Mouse (Mus musculus): ENCODE measurements around the gene Mindy4.

Mindy4 gene

DNA sequence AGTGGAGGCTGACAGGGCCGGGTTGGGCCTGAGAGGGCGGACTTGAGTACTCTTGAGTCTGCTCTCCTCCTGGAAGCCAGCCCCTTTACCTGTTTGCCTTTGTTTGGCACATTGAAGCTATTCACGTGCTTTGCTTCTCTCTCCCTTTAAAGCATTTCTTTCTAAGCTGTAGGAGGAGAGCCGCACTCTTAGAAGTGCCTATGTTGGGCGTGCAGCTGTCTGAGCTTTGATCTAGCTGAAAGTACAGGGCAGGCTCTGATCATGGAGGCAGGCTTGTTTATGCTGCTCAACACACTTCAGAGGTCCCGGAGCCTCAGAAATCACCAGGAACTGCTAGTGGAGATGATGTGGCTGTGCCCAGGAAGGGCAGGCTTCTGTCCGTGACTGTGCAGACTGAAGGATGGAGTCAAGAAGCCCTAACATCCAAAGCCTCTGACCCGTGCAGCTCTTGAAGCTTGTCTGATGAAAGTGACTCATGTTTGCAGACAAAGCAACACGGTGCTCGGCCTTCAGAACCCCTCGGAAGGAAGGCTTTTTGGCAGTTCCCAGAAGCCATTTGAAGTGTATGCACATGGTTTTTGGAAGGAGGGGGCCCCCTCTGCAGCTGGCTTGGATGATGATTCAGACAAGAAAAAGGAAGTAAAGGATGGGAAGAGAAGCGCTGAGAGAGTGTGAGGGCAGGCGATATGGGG, 53.5 kb downstream of the Mindy4 start:
- no peak for DNase-seq (ENCODE audit: low spot score in 2 of 2)

DNA sequence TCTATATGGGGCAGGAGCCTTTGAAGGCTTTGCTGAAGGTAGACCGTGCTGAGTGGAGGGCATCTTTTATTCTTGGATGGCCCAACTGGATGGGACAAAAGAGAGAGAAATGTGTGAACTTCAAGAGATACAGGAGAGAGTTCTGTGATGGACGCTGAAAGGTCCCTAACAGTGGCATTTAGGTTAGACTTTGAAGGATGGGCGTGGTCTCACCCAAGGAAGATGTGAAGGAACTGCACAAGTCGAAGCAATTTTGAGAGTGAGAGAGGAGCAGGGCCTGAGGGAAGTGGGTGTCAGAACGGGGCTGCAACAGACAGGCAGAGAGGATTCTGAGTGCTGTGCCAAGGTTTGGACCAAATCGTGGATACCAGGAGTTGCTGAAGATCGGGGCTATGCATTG, 54.1 kb downstream of the Mindy4 start:
- no peak for DNase-seq (ENCODE audit: low spot score in 2 of 2)

- no peak for DNase-seq (ENCODE audit: low spot score in 2 of 2)
These were observed 55.5 kb downstream of the Mindy4 start for GRCm38 (mm10) chr6:55258428-55259325.

- no peak for DNase-seq (ENCODE audit: low spot score in 2 of 2)
These were observed 59.0 kb downstream of the Mindy4 start for GRCm38 (mm10) chr6:55262161-55262560.

DNA sequence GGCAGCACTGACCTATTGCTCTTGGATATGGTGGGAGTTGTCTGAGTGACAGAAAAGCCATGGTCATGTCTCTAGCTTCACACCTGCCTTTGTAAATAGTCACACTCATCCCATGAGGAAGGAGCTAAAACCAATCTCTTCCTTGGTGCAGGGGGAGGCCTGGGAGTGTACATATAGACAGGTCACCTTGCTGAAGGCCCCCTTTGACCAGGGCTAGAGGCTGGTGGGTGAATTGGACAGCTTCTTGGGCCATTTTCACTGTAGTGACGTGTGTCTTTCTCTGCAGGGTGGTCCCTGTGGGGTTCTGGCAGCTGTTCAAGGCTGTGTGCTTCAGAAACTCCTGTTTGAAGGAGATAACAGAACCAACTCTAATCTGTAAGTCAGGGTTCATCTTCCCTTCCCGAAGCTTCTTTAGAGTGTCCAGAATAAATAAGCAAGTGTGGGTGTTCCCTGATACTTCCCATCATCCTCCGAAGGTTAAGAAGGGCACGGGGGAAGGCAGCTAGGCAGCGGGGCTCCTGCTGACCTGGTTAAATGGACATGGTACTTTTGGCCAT, 60.4 kb downstream of the Mindy4 start:
- no peak for DNase-seq (ENCODE audit: low spot score in 2 of 2)

GRCm38 (mm10) chr6:55264741-55265366, 61.7 kb downstream of the Mindy4 start:
- DNase-seq (ENCODE audit: low spot score in 2 of 2): no peak

GRCm38 (mm10) chr6:55272952-55273351, 69.8 kb downstream of the Mindy4 start:
- peak in 1 of 2 experiments; percentile 24 for DNase-seq (ENCODE audit: low spot score in 2 of 2)

DNA sequence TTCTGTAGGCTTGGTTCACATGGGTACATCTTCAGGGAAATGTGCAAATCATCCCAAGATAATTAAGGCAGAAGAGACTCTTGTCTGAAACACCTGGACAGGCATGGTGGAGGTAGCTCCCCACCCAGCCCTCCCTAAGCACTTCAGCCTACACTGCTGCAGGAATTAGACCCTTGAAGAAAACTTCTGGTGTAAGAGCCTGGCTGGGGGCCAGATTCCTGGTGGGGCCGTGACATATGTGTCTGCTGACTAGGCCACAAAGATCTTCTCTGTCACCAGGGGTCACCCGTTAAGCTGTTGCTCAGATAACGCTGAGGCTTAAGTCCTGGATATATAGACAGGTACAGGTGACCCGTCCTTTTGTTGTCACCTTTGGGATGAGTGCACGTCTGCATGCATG, 70.3 kb downstream of the Mindy4 start:
- DNase-seq (ENCODE audit: low spot score in 2 of 2): no peak

DNA sequence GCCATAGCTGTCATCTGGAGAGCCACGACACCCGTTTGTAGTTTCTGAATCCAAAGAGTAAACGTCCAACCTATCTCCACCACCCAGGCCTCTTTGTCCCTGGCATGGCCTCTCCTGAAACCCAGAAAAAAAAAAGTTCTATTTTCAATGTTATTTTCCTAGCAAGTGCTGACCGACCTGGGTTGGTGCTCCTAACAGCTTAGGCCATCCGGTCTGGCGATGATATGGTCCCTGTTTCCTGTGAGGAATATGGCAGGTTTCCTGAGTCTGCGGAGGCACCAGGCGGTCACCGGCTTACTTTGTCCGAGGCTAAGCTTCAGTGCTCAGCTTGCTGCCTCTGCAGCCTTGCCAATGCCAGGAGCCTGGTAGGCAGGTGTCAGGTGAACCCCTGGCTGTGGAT, 71.8 kb downstream of the Mindy4 start:
- no peak for DNase-seq (ENCODE audit: low spot score in 2 of 2)

DNA sequence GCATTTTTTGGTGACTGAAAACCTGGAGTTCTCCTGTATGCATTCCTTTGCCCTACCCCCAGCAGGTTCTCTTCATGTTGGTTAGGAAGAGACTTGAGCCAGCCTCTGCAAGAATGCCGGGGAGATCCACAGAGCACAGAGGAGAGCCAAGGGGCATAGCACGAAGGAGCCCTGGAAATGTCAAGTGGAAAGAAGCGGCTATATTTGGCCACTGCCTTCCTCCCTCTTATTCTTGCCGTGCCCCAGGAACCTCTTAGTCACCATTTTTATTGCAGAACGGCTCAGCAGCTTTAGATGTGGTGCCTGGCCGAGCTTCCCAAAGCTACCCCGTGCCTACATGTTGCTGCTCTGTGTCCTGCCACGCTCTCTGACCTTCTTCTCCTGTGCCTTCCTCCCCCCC, 72.6 kb downstream of the Mindy4 start:
- no peak for DNase-seq (ENCODE audit: low spot score in 2 of 2)

DNA sequence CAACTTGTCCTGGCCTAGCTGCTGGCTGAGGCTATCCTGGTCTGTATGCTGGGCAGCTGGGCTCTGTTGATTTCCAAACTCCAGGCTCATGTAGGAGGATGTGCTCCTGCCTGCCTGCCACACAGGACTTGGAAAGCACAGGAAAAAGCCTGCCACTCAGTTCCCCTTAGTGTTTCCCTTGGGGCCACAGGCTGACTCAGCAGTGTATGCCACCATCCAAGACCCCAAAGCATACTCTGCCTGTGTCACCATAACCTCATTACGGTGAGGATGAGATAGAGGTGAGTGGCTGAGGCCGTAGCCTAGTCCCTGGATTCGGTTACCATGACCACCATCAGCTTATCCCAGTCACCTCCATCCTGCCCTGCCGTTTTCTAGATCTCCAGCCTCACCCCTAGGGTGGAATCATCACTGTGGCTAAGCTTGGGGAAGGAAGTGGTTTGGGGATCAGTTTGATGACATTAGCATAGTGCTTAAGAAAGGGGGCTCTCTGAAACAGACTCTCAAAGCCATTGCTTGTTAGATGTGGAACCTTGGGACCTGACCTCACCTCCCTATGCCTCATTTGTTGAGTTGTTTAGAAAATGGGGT, 73.6 kb downstream of the Mindy4 start:
- no peak for DNase-seq (ENCODE audit: low spot score in 2 of 2)

- DNase-seq (ENCODE audit: low spot score in 2 of 2): no peak
These were observed 74.9 kb downstream of the Mindy4 start for GRCm38 (mm10) chr6:55278086-55278485.

DNA sequence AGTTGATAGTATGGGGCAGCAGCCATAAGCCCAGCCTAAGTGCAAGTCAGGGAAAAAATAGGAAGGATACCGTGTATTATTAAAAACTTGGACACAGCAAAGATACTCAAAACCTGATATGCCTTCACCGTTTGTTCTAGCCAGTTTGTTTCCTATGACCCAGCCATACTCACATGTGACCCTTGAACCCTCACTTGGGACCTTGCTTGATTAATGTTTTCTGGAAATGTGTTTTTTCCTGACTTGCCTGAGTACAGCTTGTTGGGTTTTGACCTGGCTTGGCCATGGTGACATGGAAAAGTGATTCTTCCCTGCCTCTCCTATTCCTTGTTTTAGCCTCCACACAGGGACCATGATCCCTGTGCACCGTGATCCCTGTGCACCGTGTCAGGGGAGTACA, 75.3 kb downstream of the Mindy4 start:
- no peak for DNase-seq (ENCODE audit: low spot score in 2 of 2)

- no peak for DNase-seq (ENCODE audit: low spot score in 2 of 2)
These were observed 77.8 kb downstream of the Mindy4 start for GRCm38 (mm10) chr6:55280979-55281378.

DNA sequence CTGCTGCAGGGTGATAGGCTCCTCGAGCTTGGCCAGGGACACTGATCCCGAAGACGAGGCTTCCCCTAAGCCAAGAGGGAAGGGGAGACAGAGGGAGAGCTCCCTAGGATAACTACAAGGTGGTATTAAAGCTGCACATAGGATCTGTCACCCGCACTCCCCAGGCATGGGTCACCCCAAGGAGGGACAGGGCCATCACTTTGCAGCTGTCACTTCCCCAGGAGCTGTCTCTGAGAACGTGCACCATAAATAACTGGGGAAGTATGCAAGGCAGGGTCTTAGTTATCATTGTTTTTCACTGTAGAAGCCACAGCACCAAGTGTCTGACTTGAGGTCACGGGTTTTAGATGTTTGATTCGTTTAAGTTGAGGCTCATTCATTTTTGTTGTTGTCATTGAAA, 78.5 kb downstream of the Mindy4 start:
- DNase-seq (ENCODE audit: low spot score in 2 of 2): no peak

DNA sequence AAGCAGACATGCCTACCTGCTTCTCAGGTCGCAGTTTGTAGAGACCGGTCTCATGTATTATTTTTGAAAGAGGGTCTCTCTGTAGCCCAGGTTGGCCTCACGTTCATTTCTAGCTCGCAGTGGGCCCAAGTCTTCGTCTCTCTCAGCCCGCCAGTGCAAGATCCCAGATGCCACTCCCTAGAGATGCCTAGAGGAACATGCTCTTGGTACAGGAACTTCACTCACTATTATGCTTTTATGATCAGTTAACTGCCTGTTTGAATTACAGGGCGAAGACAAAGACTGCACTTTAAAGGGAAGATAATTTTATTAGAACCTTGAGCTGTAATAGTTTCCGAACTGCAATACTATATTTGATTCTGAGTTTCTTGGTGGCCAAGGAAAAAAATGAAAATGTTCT, 79.2 kb downstream of the Mindy4 start:
- DNase-seq (ENCODE audit: low spot score in 2 of 2): no peak

DNA sequence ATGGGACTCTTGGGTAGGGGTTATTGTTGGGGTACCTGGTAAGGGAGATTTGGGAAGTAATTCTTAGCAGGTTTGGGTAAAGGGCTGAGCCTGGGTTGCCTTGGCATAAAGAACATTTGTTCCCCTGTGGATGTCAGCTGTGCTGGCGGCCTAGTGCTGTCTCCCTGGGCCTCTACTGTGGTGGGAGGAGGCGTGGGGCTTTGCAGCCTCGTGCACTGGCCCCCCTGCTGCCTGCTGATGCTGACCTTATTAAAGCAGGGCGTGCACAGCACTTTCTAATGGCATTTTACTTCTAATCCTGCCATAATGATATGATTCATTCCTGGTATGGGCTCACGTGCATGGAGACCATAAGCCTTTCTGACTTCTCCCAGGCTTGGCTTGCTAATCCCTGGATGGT, 82.0 kb downstream of the Mindy4 start:
- DNase-seq (ENCODE audit: low spot score in 2 of 2): no peak

- no peak for DNase-seq (ENCODE audit: low spot score in 2 of 2)
These were observed 84.9 kb downstream of the Mindy4 start for GRCm38 (mm10) chr6:55288007-55288602.

- no peak for DNase-seq (ENCODE audit: low spot score in 2 of 2)
These were observed 91.5 kb downstream of the Mindy4 start for GRCm38 (mm10) chr6:55294549-55295131.

DNA sequence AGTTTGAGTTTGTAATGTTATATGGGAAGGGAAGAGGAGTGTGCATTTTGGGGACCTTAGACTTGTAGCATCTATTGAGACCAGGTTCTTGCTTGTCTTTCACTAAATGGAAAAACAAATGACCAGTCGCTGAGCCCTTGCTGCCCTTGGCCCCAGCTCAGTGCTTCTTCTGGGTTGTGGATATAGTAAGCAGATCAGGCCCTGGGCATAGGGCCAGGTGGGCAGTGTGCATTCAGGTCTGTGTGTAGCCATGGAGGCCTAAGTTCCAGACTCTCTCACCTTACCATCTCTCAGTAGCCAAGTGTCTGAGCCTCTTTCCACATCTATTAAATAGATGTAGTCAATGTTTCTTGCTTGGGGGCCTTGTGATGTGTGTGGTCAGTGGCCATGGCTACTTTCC, 92.1 kb downstream of the Mindy4 start:
- DNase-seq (ENCODE audit: low spot score in 2 of 2): no peak

GRCm38 (mm10) chr6:55299482-55299881, 96.3 kb downstream of the Mindy4 start:
- DNase-seq (ENCODE audit: low spot score in 2 of 2): no peak

Data from left cerebral cortex, adult 9 months (tissue).